Mouse (Mus musculus): ENCODE data around the gene Gm20547.
A peak's percentile ranks its signal among the peaks of the same experiment; 100 is the strongest.

The Gm20547 gene

DNA sequence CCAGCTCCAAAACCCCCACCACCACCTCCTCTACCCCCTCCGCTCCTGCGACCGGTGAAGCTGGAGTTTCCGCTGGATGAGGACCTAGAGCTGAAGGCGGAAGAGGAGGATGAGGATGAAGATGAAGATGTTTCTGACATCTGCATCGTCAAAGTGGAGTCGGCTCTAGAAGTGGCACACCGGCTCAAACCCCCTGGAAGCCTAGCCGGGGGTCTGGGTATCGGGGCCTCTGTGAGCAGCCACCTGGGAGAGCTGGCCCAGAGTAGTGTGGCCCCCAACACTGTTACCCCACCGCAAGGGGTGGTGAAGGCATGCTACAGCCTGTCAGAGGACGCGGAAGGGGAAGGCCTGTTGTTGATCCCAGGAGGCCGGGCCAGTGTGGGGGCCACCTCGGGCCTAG lies 13.9 kb upstream of the Gm20547 start:
- no peak for DNase-seq

DNA sequence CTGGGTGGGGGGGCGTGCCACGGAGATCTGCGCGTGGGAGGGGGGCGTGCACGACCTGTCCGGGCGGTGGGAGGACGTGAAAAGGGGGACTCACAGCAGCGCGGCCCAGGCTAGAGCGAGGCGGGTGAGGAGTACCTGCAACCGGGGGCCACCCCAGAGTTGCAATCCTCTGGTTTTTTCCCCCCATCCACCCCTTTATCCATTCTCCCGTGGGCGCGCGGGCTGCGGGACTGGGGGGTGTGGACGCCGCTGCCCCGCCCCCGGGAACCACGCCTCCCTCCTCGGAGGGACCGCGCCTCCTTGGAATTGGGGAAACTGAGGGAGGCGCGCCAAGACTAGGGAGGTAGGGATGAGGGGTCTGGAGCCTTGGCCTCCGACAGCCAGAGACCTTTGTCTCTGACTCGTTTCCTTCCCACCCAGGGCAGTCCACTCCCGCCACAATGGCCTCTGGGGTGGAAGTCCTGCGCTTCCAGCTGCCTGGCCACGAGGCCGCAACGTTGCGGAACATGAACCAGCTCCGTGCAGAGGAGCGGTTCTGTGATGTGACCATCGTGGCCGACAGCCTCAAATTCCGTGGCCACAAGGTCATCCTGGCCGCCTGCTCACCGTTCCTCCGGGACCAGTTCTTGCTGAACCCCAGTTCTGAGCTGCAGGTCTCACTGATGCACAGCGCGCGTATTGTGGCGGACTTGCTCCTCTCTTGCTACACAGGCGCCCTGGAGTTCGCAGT lies 13.1 kb upstream of the Gm20547 start:
- peak; percentile 65 for DNase-seq

DNA sequence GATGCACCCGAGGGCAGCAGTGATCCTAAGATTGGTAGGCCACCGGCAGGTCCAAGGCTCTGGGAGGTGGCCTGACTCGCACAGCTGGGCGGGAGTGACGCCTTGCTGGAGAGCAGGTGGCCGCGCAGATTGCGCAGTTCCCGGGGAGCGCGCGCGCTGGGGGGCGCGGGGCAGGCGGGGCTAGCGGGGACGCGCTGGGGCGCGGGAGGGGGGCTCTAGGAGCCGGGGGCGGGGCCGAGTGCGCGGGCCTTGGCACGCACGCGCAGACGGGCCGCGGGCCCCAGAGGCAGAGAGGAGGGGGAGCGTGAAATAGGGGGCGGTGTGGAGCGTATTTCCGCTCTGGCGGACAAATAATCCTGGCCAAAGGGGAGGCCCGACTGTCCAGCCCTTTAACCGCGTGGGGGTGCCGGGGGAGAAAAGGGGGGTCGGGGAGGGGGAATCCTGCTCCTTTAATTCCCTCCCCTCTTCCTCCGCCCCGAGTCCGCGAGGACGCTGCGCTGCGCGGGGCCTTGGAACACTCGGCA lies 12.3 kb upstream of the Gm20547 start:
- peak; percentile 94 for DNase-seq

DNA sequence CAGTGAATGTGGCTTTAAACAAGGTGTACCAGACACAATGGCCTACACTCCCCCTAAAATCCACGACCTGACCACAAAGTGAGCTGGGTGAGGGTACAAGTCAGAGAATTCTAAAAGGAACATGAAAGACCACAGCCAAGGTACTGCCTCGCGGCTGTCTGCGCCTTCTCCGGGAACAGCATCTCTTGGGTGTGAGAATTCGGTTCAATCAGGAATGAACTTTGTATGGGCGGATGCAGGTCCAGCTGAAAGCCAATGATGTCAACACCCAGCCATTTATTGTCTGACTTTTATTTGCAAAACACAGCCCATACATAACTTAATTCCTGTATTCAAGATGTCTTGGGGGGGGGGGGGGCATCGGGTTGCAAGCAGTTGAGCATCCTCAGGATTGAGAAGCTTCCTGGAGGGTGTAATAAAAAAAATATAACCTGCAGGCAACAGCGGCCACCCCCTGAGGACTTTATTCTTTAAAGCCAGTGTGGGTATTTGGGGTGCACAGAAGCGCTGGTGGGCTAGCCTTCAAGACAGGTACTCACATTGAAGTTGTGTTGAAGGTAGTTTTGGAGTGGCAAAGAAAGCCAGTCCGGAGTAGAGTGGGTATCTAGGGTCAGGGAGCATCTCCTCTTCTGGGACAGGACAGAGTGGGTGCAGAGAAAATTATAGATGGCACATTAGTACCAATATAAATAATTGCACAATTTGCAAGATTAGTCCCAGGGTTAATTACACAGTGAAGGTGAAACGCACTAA lies 11.4 kb upstream of the Gm20547 start:
- no peak for DNase-seq

DNA sequence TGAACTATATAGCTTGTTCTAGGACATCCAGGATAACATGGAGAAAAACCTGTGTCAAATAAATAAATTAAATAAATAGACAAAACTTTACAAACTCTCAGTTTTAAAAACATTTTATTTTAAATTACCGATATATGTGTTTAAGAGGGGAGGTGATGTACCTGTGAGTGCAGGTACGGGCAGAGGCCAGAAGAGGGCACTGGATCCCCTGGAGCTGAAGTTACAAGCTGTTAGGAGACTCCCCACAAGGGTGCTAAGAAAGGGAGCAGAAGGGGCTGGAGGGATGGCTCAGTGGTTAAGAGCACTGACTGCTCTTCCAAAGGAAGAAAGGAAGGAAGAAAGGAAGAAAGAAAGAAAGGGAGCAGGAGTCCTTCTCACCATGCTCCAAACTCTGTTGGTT lies 9.5 kb upstream of the Gm20547 start:
- no peak for DNase-seq

DNA sequence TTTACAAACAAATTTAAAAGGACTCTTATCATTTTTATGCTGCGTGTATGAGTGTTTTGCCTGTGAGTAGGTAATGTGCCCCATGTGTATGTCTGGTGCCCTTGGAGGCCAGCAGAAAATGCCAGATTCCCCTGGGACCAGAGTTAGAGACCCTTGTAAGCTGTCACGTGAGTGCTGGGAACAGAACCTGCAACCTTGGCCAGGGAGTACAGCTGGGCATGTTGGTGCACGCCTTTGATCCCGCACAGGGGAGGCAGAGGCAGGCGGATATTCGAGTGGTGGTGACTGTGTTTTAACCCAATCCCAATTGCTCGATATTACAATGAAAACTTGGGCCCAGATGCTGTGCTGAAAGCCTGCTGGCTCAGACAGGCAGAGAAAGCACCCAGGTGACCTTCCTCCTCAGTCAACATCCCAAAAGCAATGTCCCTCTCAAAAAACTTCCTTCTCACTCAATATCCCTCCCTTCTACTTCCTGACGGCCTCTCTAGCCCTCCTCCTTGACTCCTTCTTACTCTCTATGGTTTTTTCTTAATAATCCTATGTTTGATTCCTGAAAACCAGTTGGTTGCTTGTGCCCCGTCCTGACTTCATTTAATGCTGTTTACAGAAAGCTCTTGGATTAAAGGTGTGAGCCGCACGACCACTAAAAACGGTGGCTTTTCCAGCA lies 8.4 kb upstream of the Gm20547 start:
- no peak for DNase-seq

DNA sequence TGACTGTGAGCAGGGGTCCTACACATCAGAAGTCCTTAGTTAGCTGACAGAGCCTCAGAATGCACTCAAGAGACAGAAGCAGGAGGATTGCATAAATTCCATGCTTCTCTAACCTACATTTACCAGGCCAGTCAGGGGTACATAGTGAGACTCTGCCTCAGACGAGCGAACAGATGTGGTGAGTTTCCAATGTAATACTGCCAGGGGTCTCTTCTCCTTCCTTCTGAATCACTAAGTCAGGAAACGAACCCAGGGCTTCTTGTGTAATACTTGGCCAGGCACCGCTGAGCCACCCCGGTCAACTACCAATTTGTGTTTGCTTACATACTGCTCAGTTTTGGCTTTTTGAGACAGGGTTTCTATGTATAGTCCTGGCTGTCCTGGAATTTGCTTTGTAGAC lies 6.1 kb upstream of the Gm20547 start:
- DNase-seq = no peak

DNA sequence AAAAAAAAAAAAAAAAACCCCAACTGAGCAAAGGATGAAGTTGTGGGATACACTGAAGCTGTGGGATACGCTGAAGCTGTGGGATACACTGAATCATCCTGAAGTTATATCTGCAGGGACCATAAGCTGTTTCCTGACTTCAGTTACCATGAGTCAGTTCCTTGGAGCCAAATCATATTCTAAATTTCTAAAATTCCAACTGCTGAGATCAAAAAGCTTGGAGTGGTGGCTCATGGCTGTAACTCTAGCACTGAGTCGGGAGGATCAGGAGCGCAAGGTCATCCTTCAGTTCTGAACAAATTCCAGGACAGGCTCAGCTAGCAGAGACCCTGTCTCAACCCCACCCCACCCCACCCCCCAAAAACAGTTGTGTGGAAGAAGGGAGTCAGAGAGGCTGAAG lies 3.8 kb upstream of the Gm20547 start:
- DNase-seq = no peak

DNA sequence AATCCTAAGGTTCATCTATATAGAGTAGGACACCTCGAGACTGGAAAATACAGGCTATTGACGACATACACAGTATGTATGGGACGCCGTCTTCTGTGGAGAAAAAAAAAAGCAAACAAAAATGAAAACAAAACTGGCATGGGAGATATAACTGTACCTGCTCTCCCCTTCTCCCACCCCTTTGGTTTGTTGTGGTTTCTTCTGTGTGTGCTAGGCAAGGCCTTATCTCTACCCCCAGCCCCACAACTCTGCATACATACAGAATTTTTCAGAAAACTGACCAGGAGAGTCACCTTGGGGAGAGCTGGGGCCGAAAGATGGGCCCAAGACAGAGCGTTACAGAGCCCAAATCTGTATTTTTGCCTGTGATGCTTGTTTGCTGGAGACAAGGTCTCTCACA lies 2.9 kb upstream of the Gm20547 start:
- DNase-seq = no peak

DNA sequence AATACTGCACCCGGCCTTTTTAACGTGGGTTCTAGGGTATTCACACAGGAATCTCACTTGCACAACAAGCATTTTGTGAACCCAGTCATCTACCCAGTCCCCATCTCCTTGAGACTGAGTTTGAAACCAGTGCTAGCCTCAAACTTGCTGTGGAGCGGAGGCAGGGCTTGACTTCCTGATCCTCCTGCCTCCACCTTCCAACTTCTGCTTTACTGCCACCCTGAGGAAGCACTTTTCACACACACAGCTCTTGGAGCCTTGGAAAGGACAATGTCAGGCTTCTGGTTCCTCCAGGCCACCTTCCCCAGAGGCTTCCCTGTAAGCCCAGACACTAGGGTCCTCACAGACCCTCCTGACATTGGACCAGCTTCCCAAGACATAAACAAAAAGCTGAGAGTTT lies 1.5 kb upstream of the Gm20547 start:
- no peak for DNase-seq

DNA sequence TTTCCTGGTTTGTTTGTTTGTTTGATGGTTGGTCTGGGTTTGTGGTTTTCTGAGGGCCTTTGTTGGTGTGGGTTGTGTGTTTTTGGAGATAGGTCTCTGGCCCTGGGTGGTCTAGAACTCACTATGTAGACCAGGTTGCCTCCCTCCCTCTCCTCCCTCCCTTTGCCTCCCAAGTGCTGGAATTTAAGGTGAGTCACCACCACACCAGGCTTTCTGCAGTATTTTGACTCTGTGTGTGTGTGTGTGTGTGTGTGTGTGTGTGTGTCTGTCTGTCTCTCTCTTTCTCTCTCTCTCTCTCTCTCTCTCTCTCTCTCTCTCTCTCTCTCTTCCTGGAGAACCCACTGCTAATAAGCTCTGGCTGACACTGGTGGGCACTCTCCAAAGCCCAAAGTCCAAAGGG lies 676 bp downstream of the Gm20547 start:
- no peak for DNase-seq

DNA sequence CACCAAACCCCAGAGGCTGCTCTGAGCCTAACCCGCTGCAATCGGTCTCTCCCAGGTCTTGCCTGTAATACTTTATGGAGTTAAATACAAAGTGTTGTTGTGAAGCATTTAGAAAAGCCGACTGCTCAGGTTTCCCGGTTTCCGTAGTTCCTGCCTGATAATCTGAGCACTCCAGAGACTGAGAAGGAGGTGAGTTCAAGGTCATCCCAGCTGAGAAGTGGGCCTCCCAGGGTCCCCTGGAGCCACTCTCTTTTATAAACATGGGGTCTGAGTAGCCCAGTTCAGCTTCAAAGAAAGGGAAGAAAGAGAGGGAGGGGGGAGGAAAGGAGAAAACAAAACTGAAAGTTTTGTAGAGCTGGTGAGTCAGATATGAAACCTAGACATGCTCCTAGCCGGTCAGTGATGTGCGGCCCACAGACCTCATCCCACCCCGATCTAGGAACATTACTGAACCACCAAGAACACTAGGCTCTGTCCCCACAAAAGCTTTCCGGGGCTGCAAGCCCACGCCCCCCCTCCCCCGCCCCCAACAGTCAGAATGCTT lies 2.4 kb downstream of the Gm20547 start, which contains the start of gene Zbtb12:
Zbtb12 (plus strand) TSS at position 148 of the 544 bp plus-strand sequence.
- no peak for DNase-seq

DNA sequence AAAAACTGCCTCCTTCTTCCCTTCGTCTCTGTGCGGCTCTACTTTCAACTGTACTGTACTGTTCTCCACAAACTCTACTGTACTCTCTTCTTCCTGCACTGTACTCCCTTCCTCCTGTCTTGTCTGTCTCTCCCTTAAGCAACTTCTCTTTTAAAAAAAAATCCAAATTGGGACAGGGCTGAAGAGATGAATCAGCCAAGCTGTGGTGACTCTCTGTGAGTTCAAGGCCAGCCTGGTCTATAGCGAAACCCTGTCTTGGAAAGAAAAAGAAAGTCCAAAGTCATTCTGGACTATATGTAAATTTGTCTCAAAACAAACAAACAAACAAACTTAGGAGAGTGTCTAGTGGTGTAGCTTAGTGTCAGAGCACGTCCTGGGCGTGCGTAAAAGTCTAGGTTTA lies 7.5 kb downstream of the Gm20547 start:
- DNase-seq = no peak

DNA sequence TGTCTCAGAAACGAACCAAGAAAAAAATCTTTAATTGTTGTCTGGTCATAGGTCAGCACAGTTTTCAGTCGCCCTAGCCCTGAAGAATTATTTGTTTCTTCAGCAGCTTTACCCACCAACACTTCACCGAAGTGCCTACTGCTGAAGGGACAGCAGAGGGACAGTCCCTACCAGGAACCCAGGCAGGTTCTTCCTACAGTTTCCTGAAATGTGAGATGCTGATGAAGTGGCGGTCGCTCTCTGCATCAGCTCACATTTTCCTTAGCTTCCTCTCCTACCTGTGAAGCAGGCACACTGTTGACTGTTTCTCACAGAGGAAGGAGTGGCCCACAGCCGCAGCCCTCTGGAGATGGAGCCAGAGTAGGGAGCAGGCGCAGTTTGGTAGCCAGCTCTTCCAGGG lies 15.9 kb downstream of the Gm20547 start:
- DNase-seq = no peak

DNA sequence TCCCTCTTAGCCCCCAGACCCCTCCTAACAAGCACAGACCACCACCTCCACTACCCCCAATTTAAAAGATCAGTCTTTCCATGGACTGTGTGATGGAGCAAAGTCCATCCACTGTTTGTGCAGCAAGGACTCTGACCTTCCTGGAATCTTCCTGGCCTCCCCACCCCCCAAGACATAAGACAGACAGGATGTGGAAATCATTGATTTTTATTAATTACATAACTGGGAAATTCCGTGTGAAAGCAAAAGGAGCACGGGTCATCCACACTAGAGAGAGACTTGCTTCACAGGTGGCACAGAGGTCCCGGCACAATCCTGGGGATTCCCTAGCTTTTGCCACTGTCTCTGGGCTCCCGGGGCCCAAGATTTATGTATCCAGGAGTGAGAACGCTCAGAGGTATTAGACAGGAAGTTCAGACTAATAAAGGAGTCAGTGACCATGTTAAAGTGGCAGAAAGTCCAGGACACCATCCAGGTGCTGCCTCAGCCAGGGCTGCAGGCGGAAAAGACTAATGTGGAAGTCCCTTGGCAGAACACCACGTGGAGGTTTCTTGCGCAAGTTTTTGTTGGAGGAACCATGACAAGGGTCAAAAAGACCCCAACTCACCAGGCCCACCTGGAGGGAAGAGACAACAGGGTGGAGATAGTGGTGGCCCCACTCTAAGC lies 19.3 kb downstream of the Gm20547 start, which contains the start of gene Cfb:
Cfb (minus strand) TSS at position 103 of the 666 bp plus-strand sequence.
- DNase-seq = peak; percentile 76

DNA sequence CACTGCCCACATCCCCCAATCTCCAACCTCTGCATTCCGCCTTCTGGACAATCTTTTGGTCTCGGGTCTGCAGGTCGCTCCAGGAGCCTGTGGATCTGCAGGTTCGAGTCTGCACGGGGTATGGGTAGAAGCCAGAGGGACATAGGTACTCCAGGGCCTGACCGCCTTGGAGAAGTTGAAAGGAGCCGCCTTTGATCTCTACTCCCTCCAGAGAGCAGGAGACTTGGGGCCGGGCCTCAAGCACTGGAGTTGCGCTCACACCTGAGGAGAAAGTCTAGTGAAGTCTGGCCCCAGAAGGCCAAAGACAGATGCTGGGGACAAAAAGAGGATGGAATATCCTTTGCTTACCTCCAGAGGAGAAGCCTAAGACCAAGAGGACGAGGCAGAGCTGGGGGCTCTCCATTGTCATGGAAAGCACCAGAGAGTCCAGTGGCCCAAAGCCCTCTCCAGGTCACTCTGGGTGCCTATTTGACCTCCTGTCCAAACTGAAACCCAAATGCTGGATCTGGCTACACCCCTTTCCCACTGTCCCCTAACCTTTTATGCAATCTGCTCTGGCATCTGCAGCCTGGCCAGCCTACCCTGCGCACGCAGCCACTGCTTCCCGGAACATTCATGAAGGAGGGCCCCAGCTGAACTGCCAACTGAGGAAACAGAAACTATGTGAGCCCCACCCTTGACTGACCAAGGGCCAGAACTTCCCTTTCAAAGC lies 20.0 kb downstream of the Gm20547 start:
- no peak for DNase-seq

DNA sequence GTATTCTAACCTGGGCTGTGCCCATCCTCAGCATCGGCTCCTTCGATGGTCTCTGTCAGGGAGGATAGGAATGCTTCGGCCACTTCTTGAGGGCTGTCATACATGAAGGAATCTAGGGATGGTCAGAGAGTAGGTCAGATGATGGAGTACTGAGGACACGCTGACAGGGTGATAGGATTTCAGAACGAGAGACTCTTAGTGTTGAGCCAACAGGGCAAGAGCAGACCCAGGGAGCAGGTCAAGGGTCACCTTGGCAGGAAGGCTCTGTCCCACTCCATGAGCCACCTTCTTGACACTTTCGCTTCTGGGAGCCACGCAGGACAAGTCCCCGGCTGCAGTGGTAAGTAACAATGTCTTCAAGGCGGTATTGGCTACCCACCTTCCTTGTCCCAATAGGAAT lies 21.3 kb downstream of the Gm20547 start:
- no peak for DNase-seq

DNA sequence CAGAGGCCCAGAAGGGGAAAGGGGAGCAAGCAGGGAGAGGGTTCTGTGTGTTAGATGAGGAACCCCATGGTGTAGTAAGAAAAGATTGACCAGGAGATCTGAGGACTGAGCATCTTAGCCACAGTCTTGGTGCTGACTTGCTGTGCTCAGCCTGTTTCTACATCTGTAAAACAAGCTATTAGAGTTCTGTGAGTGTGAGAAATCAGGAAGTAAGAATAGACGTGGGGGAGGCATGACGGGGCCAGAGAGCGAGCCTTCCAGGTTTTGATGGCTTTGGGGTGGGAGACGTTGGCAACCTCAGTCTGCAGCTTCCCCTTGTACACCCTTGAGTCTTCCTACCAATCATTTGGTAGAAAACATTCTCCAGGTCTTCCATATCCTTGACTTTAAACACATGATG lies 23.2 kb downstream of the Gm20547 start:
- DNase-seq = no peak

DNA sequence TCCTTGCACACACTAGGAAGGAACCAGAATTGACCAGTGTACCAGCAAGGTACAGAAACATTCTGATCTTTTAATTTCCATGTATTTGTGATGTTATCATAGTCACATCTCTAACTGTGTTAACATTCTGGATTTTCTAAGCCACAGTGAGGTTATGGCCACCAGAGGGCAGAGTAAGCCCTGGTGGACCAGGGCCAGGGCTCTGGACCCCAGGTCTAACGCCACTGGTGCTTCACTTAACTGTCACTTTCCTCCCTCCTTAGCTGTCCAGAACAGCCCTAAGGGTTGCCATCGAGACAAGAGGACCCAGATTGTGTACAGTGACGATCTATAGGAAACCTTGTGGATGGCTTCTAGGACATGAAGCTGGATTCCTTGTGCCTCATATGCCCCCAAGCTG lies 26.0 kb downstream of the Gm20547 start:
- DNase-seq = peak; percentile 67

DNA sequence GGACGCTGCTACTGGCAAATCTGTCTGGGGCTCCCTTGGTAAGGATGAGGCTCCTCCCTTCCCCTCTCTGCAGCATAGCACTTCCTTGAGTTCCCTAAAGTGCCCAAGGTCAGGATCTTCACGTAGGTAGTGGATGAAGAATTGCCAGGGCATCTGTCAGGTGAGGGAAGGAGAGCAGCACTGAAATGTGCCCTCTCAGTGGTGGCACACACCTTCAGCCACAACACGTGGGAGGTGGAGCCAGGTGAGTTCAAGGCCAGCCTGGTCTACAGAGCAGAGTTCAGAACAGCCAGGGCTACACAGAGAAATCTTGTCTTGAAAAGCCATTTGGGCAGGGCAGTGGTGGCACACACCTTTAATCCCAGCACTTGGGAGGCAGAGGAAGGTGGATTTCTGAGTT lies 27.1 kb downstream of the Gm20547 start:
- DNase-seq = no peak

DNA sequence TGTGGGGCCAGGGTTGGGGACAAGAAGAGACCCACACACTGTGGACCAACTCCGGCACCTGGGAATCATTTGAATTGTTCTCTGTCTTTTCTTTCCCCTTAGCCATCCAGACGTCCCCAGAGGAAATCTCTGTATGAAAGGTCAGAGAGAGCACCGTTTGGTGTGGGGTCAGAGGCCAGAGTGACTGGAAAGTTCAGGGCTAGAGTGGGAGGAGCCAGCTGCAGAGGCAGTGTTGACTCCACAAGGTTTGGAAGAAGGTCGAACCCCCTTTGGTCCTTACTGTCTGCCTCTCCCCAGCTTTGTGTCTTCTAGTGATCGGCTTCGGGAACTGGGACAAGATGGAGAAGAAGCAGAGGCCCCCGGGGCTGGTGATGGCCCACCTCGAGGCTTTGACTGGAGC lies 28.3 kb downstream of the Gm20547 start:
- no peak for DNase-seq

DNA sequence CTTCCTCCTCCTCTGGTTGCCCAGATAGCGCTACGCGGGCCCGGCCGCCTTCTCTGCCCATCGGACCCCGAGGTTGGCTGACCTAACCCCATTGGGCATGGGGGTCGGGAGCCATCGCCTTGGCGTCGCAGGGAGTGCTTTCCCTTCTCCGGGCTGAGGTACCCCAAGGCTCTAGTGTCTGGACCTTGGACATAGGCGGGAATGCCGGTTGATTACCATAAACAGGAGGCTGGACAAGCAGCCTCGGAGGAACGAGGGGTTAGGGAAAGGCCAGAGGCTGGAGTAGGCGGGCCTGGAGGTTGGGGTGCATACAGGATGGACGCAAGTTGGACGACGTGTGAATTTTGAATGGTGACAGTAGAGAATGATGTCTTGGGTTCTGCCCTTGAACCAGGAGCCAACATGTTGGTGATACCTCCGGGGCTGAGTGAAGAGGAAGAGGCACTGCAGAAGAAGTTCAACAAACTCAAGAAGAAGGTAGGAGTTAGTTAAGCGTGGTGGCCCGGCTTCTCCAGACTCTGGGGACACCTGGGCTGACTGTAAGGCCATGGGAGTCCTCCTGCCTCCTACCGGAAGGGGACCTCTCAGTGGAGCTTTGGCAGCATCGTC lies 31.2 kb downstream of the Gm20547 start:
- DNase-seq = no peak

All from kidney, adult 18-20 months (tissue).